Mouse (Mus musculus) gastrocnemius, adult 8-10 months (tissue): ENCODE measurements around the gene Jph4. TPM values are rescaled to one million over a fixed set of nuclear protein-coding genes. Genes with fewer than 3 reads are reported as not detected.

Experiments
- DNase-seq, 2 experiments: peaks; one replicate each; pipeline ENCODE4 v3.0.0; 2022; ENCODE audit warnings: low spot score in 2 of 2
- total RNA-seq, 4 experiments: library from RNA; stranded (reverse); gene quantifications; 2 replicates each; pipeline ENCODE4 v1.2.4; 2022

Gene Jph4
- total RNA-seq, 4 experiments from 2014 or later: 0.08 to 0.19 TPM; not detected in 2

GRCm38 (mm10) chr14:55096573-55097087 lies 20.1 kb downstream of the Jph4 start:
- no peak for DNase-seq

GRCm38 (mm10) chr14:55095671-55096070 lies 21.1 kb downstream of the Jph4 start:
- DNase-seq: no peak

GRCm38 (mm10) chr14:55095263-55095662 lies 21.5 kb downstream of the Jph4 start:
- no peak for DNase-seq

GRCm38 (mm10) chr14:55094704-55095231 lies 22.0 kb downstream of the Jph4 start, which contains the start of gene Thtpa:
Gene Thtpa (plus strand): TSS chr14:55094784.
- peak; percentile 57 to 67 for DNase-seq

GRCm38 (mm10) chr14:55093927-55094326 lies 22.8 kb downstream of the Jph4 start:
- no peak for DNase-seq

GRCm38 (mm10) chr14:55092011-55092577 lies 24.6 kb downstream of the Jph4 start, which contains the start of gene Zfhx2:
Gene Zfhx2 (minus strand): TSS chr14:55092324.
- peak; percentile 85 to 89 for DNase-seq

- no peak for DNase-seq
Observed at GRCm38 (mm10) chr14:55091209-55091865, 25.4 kb downstream of the Jph4 start.

GRCm38 (mm10) chr14:55089199-55089947 lies 27.4 kb downstream of the Jph4 start:
- DNase-seq: no peak

GRCm38 (mm10) chr14:55086009-55086514 lies 30.7 kb downstream of the Jph4 start:
- no peak for DNase-seq

- no peak for DNase-seq
Observed at GRCm38 (mm10) chr14:55085324-55086008, 31.3 kb downstream of the Jph4 start.

- DNase-seq: no peak
Observed at GRCm38 (mm10) chr14:55083481-55083880, 33.3 kb downstream of the Jph4 start.

GRCm38 (mm10) chr14:55081105-55081504 lies 35.6 kb downstream of the Jph4 start:
- no peak for DNase-seq

- DNase-seq: peak in 1 of 2 experiments; percentile 34
Observed at GRCm38 (mm10) chr14:55079214-55079970, 37.3 kb downstream of the Jph4 start.

- DNase-seq: no peak
Observed at GRCm38 (mm10) chr14:55078366-55078989, 38.3 kb downstream of the Jph4 start.

- DNase-seq: no peak
Observed at GRCm38 (mm10) chr14:55077481-55078365, 39.0 kb downstream of the Jph4 start.

GRCm38 (mm10) chr14:55076956-55077355 lies 39.8 kb downstream of the Jph4 start:
- DNase-seq: no peak

GRCm38 (mm10) chr14:55076224-55076623 lies 40.5 kb downstream of the Jph4 start:
- DNase-seq: no peak

- DNase-seq: no peak
Observed at GRCm38 (mm10) chr14:55074416-55074815, 42.3 kb downstream of the Jph4 start.

GRCm38 (mm10) chr14:55071756-55072155 lies 45.0 kb downstream of the Jph4 start:
- DNase-seq: no peak
